Mouse (Mus musculus) MEL (cell line): Measurements from ENCODE around the gene Lbp. TPM values are rescaled to one million over a fixed set of nuclear protein-coding genes. Genes with fewer than 3 reads are reported as not detected.

Experiments
- DNase-seq: peaks from one replicate; pipeline ENCODE4 v3.0.0; 2011; ENCODE audit warnings: low read depth, low spot score
- H3K27ac ChIP-seq: 2 replicates; pipeline ENCODE4 v1.5.1; 2012; ENCODE audit warnings: low read depth, mild to moderate bottlenecking, control low read depth, low read length, moderate library complexity; ENCODE audit not compliant: control insufficient read depth
- H3K27me3 ChIP-seq, 2 experiments: fragments of 150-350 bp in 1 of 2; sonication (generic) in 1 of 2; 2 replicates each; pipeline ENCODE4 v1.6.1; 2012; ENCODE audit warnings: low read length in 2 of 2, mild to moderate bottlenecking in 2 of 2, improper control_type of control experiment in 1 of 2, moderate library complexity in 1 of 2; ENCODE audit not compliant: insufficient read depth in 2 of 2, control insufficient read depth in 1 of 2
- H3K36me3 ChIP-seq, 2 experiments: 2 replicates each; pipeline ENCODE4 v1.6.1; 2012 to 2014; ENCODE audit warnings: low read length in 2 of 2, improper control_type of control experiment in 1 of 2, inconsistent platforms in 1 of 2, mild to moderate bottlenecking in 1 of 2; ENCODE audit not compliant: insufficient read depth in 2 of 2, control insufficient read depth in 1 of 2
- H3K4me1 ChIP-seq, 2 experiments: fragments of 150-350 bp in 1 of 2; sonication (generic) in 1 of 2; 2 replicates each; pipeline ENCODE4 v1.6.1; 2012; ENCODE audit warnings: low read length in 2 of 2, improper control_type of control experiment in 1 of 2, mild to moderate bottlenecking in 1 of 2; ENCODE audit not compliant: insufficient read depth in 2 of 2, control insufficient read depth in 1 of 2
- H3K4me3 ChIP-seq, 2 experiments: fragments of 150-350 bp in 1 of 2; sonication (generic) in 1 of 2; 2 replicates each; pipeline ENCODE4 v1.5.1; 2012; ENCODE audit warnings: low read depth in 2 of 2, low read length in 2 of 2, mild to moderate bottlenecking in 2 of 2, moderate library complexity in 2 of 2, control low read depth in 1 of 2, improper control_type of control experiment in 1 of 2; ENCODE audit not compliant: control insufficient read depth in 1 of 2, insufficient read depth in 1 of 2
- H3K79me2 ChIP-seq: 2 replicates; pipeline ENCODE4 v1.6.1; 2012; ENCODE audit warnings: mild to moderate bottlenecking, low read length, moderate library complexity; ENCODE audit not compliant: control insufficient read depth, poor library complexity, insufficient read depth
- H3K9ac ChIP-seq: 2 replicates; pipeline ENCODE4 v1.6.1; 2012; ENCODE audit warnings: low read depth, mild to moderate bottlenecking, control low read depth, low read length, moderate library complexity; ENCODE audit not compliant: control insufficient read depth, poor library complexity, severe bottlenecking
- H3K9me3 ChIP-seq: fragments of 150-350 bp; sonication (generic); replicated peaks from 2 replicates; pipeline ENCODE4 v1.6.1; 2012; ENCODE audit warnings: mild to moderate bottlenecking, low read length, improper control_type of control experiment, moderate library complexity; ENCODE audit not compliant: insufficient read depth
- CTCF ChIP-seq, 3 experiments: IDR thresholded peaks in 2 of 3; conservative IDR thresholded peaks in 1 of 3; 2 replicates each; pipeline ENCODE4 v1.5.1; 2011 to 2012; ENCODE audit warnings: low read length in 3 of 3, low read depth in 2 of 3, mild to moderate bottlenecking in 2 of 3, improper control_type of control experiment in 1 of 3, inconsistent platforms in 1 of 3, mixed read lengths in 1 of 3, moderate library complexity in 1 of 3; ENCODE audit not compliant: control insufficient read depth in 1 of 3, insufficient read depth in 1 of 3, poor library complexity in 1 of 3, severe bottlenecking in 1 of 3
- GATA1 ChIP-seq: IDR thresholded peaks from 2 replicates; pipeline ENCODE4 v1.6.1; 2011; ENCODE audit warnings: low read depth, low read length, improper control_type of control experiment
- MAZ ChIP-seq: IDR thresholded peaks from 2 replicates; pipeline ENCODE4 v1.6.1; 2012; ENCODE audit warnings: low read depth, mild to moderate bottlenecking, inconsistent platforms, low read length, improper control_type of control experiment
- MXI1 ChIP-seq: IDR thresholded peaks from 2 replicates; pipeline ENCODE4 v1.6.1; 2011; ENCODE audit warnings: mild to moderate bottlenecking, low read depth, low read length, improper control_type of control experiment
- MYB ChIP-seq: IDR thresholded peaks from 2 replicates; pipeline ENCODE4 v1.6.1; 2011; ENCODE audit warnings: mild to moderate bottlenecking, low read depth, low read length, improper control_type of control experiment
- NRF1 ChIP-seq: IDR thresholded peaks from 2 replicates; pipeline ENCODE4 v1.6.1; 2014; ENCODE audit warnings: low read depth, mild to moderate bottlenecking, inconsistent platforms, low read length, improper control_type of control experiment, moderate library complexity; ENCODE audit not compliant: poor library complexity, insufficient read depth, severe bottlenecking
- POLR2AphosphoS2 ChIP-seq: IDR thresholded peaks from 2 replicates; pipeline ENCODE4 v1.6.1; 2011; ENCODE audit warnings: low read length, improper control_type of control experiment
- TAL1 ChIP-seq: IDR thresholded peaks from 2 replicates; pipeline ENCODE4 v1.6.1; 2012; ENCODE audit warnings: mild to moderate bottlenecking, inconsistent platforms, low read length, moderate library complexity, mixed read lengths
- USF1 ChIP-seq: IDR thresholded peaks from 2 replicates; pipeline ENCODE4 v1.6.1; 2014; ENCODE audit warnings: low read depth, mild to moderate bottlenecking, inconsistent platforms, low read length, improper control_type of control experiment, moderate library complexity
- USF2 ChIP-seq, 2 experiments: IDR thresholded peaks; 2 replicates each; pipeline ENCODE4 v1.6.1; 2011 to 2012; ENCODE audit warnings: improper control_type of control experiment in 2 of 2, low read length in 2 of 2, borderline replicate concordance in 1 of 2, inconsistent platforms in 1 of 2, low read depth in 1 of 2, mild to moderate bottlenecking in 1 of 2; ENCODE audit not compliant: insufficient read depth in 1 of 2
- polyA plus RNA-seq, 2 experiments: library from polyadenylated mRNA; stranded (reverse) in 1 of 2; unstranded in 1 of 2; fragments of >175 nt in 1 of 2; fragments of >200 nt in 1 of 2; gene quantifications; 2 replicates each; pipeline versions ENCODE4 v1.2.1 to v1.2.4; 2012; ENCODE audit warnings: low replicate concordance in 2 of 2, low read depth in 1 of 2; ENCODE audit not compliant: insufficient read length in 2 of 2, insufficient read depth in 1 of 2, missing spikeins in 1 of 2
- total RNA-seq: library from RNA; depleted of rRNA; stranded (reverse); fragments of 300-350 nt; gene quantifications from 2 replicates; pipeline ENCODE4 v1.2.3, GENCODE M21; 2012

The Lbp gene
- total and polyA plus RNA-seq, 3 experiments = not detected

GRCm38 (mm10) chr2:158270017-158270416, 36.3 kb upstream of the Lbp start:
- Histone ChIP-seq H3K9ac (no peak overlapping the region), H3K9me3 (no peaks in the 10 kb centered on the region), H3K36me3 (no peaks in the 10 kb centered on the region), H3K27me3 (peaks cover 2 to 7% of the 10 kb centered on the region in 2 experiments), H3K4me3 (no peak overlapping the region), H3K79me2 (no peaks in the 10 kb centered on the region), H3K4me1 (no peaks in the 10 kb centered on the region), H3K27ac (no peak overlapping the region)
- TF ChIP-seq GATA1 = no peak
- no peak for TF ChIP-seq MXI1
- 0 out of 2 replicates have a peak, but pooled peaks have one; percentile 8 for TF ChIP-seq USF1
- DNase-seq = no peak

DNA sequence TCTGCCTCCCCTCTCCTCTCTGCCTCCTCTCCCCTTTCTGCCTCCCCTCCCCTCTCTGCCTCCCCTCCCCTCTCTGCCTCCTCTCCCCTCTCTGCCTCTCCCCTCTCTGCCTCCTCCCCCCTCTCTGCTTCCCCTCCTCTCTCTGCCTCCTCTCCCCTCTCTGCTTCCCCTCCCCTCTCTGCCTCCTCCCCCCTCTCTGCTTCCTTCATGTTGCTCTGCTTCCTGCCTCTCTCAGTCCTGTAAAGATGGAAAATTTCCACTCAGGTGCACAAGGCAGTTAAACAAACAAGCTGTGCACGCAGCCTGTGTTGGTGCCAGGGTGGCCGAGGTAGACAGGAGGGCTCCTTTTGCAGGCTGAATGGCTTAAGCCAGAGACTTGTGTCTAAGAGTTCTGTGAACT, 32.6 kb upstream of the Lbp start:
- Histone ChIP-seq H3K4me3 (no peak overlapping the region), H3K36me3 (no peaks in the 10 kb centered on the region), H3K79me2 (no peaks in the 10 kb centered on the region), H3K9ac (no peak overlapping the region), H3K27me3 (peaks cover under 1 to 2% of the 10 kb centered on the region in 2 experiments; a peak in 3 of 4 replicates), H3K9me3 (no peaks in the 10 kb centered on the region), H3K27ac (no peak overlapping the region)
- DNase-seq = no peak
- no peak for TF ChIP-seq NRF1
- TF ChIP-seq TAL1 = no peak
- TF ChIP-seq POLR2AphosphoS2 = no peak
- TF ChIP-seq USF2 (IDR thresholded peaks at IDR 0.05; ENCODE audit: borderline replicate concordance in 1 of 2, insufficient read depth in 1 of 2, low read depth in 1 of 2, low read length in 2 of 2) = no peak
- TF ChIP-seq GATA1 = no peak
- no peak for TF ChIP-seq MYB
- TF ChIP-seq, all 39 proteins: peak for 0
- H3K4me1 ChIP-seq = no peaks in the 10 kb centered on the region

GRCm38 (mm10) chr2:158275349-158275748, 30.9 kb upstream of the Lbp start:
- no peak overlapping the region for H3K9ac ChIP-seq
- DNase-seq = no peak
- H3K27ac ChIP-seq = no peak overlapping the region
- no peaks in the 10 kb centered on the region for H3K36me3 ChIP-seq
- H3K27me3 ChIP-seq = no peaks in the 10 kb centered on the region
- TF ChIP-seq CTCF (IDR thresholded peaks at IDR 0.05 in 2 of 3, conservative IDR thresholded peaks at IDR 0.05 in 1 of 3; ENCODE audit: control insufficient read depth in 1 of 3, insufficient read depth in 1 of 3, low read depth in 2 of 3, low read length in 3 of 3, poor library complexity in 1 of 3, severe bottlenecking in 1 of 3) (peak in 2 of 3 experiments; percentile 21 to 26; a peak in 2 of 6 replicates), MAZ (no peak)
- no peak overlapping the region for H3K4me3 ChIP-seq
- H3K79me2 ChIP-seq = no peaks in the 10 kb centered on the region
- no peaks in the 10 kb centered on the region for H3K9me3 ChIP-seq
- H3K4me1 ChIP-seq = no peaks in the 10 kb centered on the region
